Mouse (Mus musculus): ENCODE measurements around the gene Dock4. TPM values are rescaled to one million over a fixed set of nuclear protein-coding genes. Genes with fewer than 3 reads are reported as not detected.

The Dock4 gene
- total RNA-seq, 2 experiments from 2014 or later, result 97.3 to 104 TPM

GRCm38 (mm10) chr12:40888829-40889228 is 443.1 kb downstream of the Dock4 start:
- Histone ChIP-seq H3K4me3 (no peak overlapping the region), H3K27ac (no peak overlapping the region)
- intact Hi-C loops (cut with DNase I), result no loop called here
- no peak for DNase-seq (ENCODE audit: extremely low spot score in 1 of 2, low spot score in 2 of 2)
- no peak for TF ChIP-seq CTCF (IDR thresholded peaks at IDR 0.05)

GRCm38 (mm10) chr12:40889534-40889933 is 443.8 kb downstream of the Dock4 start:
- intact Hi-C loops (cut with DNase I), result no loop called here
- no peak for TF ChIP-seq CTCF (IDR thresholded peaks at IDR 0.05)
- Histone ChIP-seq H3K4me3 (no peak overlapping the region), H3K27ac (no peak overlapping the region)
- DNase-seq (ENCODE audit: extremely low spot score in 1 of 2, low spot score in 2 of 2), result no peak

GRCm38 (mm10) chr12:40891168-40891567 is 445.4 kb downstream of the Dock4 start:
- TF ChIP-seq CTCF (IDR thresholded peaks at IDR 0.05), result no peak
- H3K4me3 ChIP-seq, result no peak overlapping the region
- intact Hi-C loops (cut with DNase I), result no loop called here
- no peak overlapping the region for H3K27ac ChIP-seq
- no peak for DNase-seq (ENCODE audit: extremely low spot score in 1 of 2, low spot score in 2 of 2)

- TF ChIP-seq CTCF (IDR thresholded peaks at IDR 0.05), result no peak
- Histone ChIP-seq H3K27ac (no peak overlapping the region), H3K4me3 (no peak overlapping the region)
- DNase-seq (ENCODE audit: extremely low spot score in 1 of 2, low spot score in 2 of 2), result no peak
- intact Hi-C loops (cut with DNase I), result no loop called here
Observed at GRCm38 (mm10) chr12:40893741-40894140, 448.0 kb downstream of the Dock4 start.

- no peak for DNase-seq (ENCODE audit: extremely low spot score in 1 of 2, low spot score in 2 of 2)
- Histone ChIP-seq H3K4me3 (no peak overlapping the region), H3K27ac (no peak overlapping the region)
- intact Hi-C loops (cut with DNase I), result no loop called here
- TF ChIP-seq CTCF (IDR thresholded peaks at IDR 0.05), result no peak
Observed at GRCm38 (mm10) chr12:40894695-40895094, 448.9 kb downstream of the Dock4 start.

Other genes starting within 250 kb of the Dock4 start
- 1 to 10 TPM; 1.5 to 1.7 TPM for gene Lsmem1, start 246.5 kb upstream of the Dock4 start, total RNA-seq (2021)
- 100 to 1,000 TPM; 125 to 134 TPM for gene Ifrd1, start 197.4 kb upstream of the Dock4 start, total RNA-seq (2021)
- 10 to 100 TPM; 18.7 to 19.6 TPM for gene Zfp277, start 50 bp upstream of the Dock4 start, total RNA-seq (2021)

Data from left cerebral cortex, adult 2 months (tissue).